Comparison of ENCODE assay signal across 27 mouse cellular contexts in the genomic region with DNA sequence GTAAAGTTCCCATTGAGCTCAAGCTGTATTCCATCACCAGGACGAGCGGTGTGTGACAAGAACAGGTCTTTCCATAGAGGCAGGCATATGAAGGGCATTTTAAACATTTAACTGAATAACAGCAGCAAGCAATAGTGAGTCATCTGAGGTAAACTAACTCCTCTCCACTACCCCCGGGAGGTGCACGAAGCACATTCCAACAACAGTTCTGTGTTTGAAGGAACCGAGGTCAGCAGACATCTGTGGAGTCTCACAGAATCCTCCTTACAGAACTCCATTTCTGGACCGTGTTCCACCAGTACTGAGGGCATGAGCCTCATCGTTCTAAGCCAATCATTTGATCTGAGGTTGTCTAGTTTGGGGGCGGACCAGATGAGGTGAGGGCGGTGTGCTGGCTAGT.
"Had no signal": no experiment of that assay in that cellular context is flagged by ENCODE, and none has a peak within 500 bp of the region (broad histone marks: within the 10 kb centered on the region; RNA-seq: fewer than 3 reads in every experiment).

No protein-coding gene starts in this region.

- H3K27ac ChIP-seq: gastrocnemius, adult 2 months; heart, embryonic 10.5 days; hindbrain, embryonic 10.5 days; hindbrain, embryonic 12.5 days; hindbrain, embryonic 15.5 days; hindbrain, postnatal 0 days; kidney, embryonic 15.5 days; kidney, postnatal 0 days; limb, embryonic 10.5 days; limb, embryonic 12.5 days; liver, embryonic 13.5 days had no signal

- H3K9me3 ChIP-seq: heart, embryonic 10.5 days; heart, embryonic 12.5 days; hindbrain, embryonic 10.5 days; hindbrain, embryonic 12.5 days; hindbrain, embryonic 15.5 days; kidney, embryonic 15.5 days; limb, embryonic 10.5 days; limb, embryonic 12.5 days; liver, embryonic 13.5 days had no signal

- H3K27me3 ChIP-seq: heart, embryonic 12.5 days; hindbrain, embryonic 12.5 days; hindbrain, embryonic 15.5 days; kidney, embryonic 15.5 days; limb, embryonic 12.5 days; liver, embryonic 13.5 days had no signal

- DNase-seq: gastrocnemius, adult 2 months; gastrocnemius, postnatal 10 days; gastrocnemius, postnatal 25 days; heart, adult 18-20 months; heart, postnatal 10 days; heart, postnatal 4 days; kidney, adult 11 months; kidney, adult 2 months; kidney, adult 9 months; kidney, postnatal 14 days; kidney, postnatal 36 days; layer of hippocampus, adult 9-11 months; layer of hippocampus, postnatal 36 days; liver; liver, embryonic 13.5 days had no signal

- H3K4me3 ChIP-seq: gastrocnemius, adult 2 months; heart, embryonic 10.5 days; heart, embryonic 12.5 days; hindbrain, embryonic 10.5 days; hindbrain, embryonic 12.5 days; hindbrain, embryonic 15.5 days; kidney, embryonic 15.5 days; limb, embryonic 10.5 days; limb, embryonic 12.5 days; liver, embryonic 13.5 days had no signal

- ATAC-seq: hindbrain, postnatal 0 days; intestine, embryonic 16.5 days had no signal

- H3K36me3 ChIP-seq: liver, embryonic 13.5 days had no signal

- H3K9ac ChIP-seq: heart, embryonic 12.5 days; hindbrain, embryonic 12.5 days; hindbrain, embryonic 15.5 days; kidney, embryonic 15.5 days; limb, embryonic 12.5 days; liver, embryonic 13.5 days had no signal

- H3K4me1 ChIP-seq: heart, embryonic 10.5 days; heart, embryonic 12.5 days; hindbrain, embryonic 10.5 days; hindbrain, embryonic 12.5 days; hindbrain, embryonic 15.5 days; limb, embryonic 10.5 days; limb, embryonic 12.5 days; liver, embryonic 13.5 days had no signal

- H3K4me2 ChIP-seq: heart, embryonic 12.5 days; hindbrain, embryonic 12.5 days; hindbrain, embryonic 15.5 days; kidney, embryonic 15.5 days; limb, embryonic 12.5 days; liver, embryonic 11.5 days; liver, embryonic 13.5 days had no signal
